Mouse (Mus musculus) brain, embryonic 18.5 days (tissue): ENCODE measurements around the gene Tom1.

Experiments
- DNase-seq: peaks from one replicate; pipeline ENCODE4 v3.0.0-alpha.2; 2012; ENCODE audit warnings: low read depth, low spot score

Tom1 gene

DNA sequence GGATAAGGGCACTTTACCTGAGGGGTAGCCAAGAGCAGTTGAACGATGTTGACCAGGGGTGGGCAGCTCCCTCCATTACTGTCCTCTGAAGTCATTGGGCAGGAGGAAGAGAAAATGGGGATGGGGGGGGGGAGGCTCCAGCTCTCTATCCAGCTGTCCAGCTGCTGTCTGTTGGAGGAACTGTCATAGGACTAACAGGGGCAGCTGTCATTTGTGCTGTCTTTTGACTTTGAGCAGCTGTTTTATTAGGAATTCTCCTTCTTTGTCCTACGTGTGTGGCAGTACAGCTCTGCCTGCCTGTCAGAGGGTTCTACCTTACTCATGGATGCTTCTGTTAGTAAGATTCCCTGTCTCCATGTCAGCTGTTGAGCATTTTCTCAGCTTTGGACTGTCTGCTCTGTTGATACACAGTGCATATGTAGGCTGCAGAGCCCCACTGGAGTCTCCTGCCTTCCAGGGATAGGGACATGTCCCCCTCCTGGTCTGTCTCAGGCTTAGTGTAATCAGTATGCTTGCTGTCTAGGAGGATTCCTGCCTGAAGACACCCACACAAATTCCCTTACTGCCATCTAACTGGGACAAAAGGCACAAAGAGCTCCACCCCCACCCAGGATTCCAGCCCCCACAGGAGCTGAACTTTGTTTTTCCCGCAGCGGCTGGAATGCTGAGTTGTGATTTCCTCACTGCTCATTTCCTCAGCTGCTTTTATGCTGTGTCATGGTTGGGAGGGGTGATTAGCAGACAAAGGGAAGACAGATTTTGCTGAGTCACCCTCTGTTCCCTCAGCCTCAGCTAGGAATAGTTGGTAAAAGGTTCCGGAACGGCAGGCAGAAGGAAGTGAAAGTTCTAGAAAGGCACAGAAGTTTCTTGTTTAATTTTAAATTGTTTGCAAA, 55.7 kb downstream of the Tom1 start:
- no peak for DNase-seq

GRCm38 (mm10) chr8:75090781-75091365, 57.4 kb downstream of the Tom1 start:
- DNase-seq, result no peak

DNA sequence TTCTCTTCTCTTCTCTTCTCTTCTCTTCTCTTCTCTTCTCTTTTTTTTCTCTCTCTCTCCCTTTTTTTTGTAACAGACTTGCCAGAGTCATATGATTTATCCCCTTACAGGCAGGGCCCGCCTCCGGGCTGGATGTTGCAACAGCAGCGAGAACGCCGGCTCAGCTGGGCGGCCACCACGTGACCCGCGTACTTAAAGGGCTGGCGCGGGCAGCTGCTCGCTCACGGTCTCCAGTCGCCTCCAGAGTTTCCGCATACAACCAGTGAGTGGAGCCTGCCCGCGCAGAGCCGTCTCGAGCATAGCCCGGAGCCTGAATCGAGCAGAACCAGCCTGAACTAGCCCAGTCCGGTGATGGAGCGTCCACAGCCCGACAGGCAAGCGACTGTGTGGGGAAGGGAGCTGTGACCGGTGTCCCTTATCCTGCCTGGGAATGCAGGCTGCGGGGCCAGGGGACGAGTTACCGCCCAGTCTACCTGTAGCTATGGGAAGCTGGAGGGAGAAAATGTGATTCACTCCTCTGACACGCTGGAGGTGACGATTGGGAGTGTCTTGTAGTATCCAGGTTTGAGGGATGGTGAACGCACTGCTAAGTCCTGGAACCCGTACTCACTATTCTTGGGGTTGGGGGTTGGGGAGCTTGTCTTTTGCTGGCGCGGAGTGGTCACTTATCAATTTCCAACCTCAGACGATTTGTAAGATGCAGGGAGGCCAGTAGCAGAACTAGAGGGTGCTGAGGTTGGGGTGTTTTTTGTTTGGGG, 60.1 kb downstream of the Tom1 start, which contains the start of gene Hmox1:
Gene Hmox1 (plus strand): TSS at position 223 of the 758 bp plus-strand sequence.
- no peak for DNase-seq

DNA sequence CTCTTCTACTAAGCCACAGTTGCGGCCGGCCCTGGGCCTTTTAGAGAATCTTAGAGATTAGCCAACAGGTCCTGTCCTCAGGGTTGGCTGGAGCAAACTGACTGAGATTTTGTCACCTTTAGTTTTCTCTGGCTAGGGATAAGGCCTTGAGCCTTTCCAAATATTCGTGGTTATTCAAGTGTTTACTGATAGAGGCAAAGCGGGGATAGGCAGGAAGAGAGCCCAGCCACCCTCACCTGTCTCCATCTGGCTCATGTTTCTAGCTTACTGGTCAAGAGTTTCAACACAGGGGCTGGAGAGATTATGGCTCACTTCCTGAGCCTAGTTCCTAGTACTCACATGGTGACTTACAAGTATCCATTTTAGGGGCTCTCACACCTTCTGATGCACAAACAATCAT, 69.5 kb downstream of the Tom1 start:
- no peak for DNase-seq

GRCm38 (mm10) chr8:75103376-75103878, 69.9 kb downstream of the Tom1 start:
- no peak for DNase-seq

- DNase-seq, result peak; percentile 22
Observed at GRCm38 (mm10) chr8:75108527-75109235, 75.2 kb downstream of the Tom1 start.

DNA sequence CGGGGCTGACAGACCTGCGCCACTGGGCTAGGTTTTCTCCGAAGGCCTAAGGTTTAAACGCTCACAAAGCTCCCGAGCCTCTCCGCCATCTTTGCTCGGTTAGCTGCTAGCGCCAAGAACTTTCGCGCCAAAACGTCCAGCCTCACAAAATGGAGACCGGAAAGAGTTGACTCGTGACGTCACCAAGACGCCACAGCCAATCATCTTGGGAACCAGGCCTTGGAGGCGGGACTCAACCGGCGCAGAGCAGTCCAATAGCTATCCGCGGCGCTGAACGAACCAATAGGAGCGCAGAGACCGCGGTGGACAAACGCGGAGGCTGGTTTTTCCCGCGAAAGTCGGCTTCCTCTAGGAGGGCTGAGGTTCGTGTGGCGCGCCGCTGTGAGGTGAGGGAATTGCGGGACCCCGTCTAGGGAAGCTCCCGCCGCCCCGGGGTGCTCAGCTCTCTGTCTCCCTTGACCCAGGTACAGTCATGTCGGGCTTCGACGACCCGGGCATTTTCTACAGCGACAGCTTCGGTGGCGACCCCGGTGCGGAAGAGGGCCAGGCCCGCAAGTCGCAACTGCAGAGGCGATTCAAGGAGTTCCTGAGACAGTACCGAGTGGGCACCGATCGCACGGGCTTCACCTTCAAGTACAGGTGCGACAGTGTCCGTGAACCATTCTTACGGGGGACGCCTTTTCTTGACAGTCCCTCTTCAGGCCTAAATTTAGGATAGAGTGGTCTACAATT, 75.9 kb downstream of the Tom1 start, which contains the start of gene Mcm5:
Gene Mcm5 (plus strand): TSS at position 334 of the 732 bp plus-strand sequence.
- DNase-seq, result peak; percentile 98

- DNase-seq, result no peak
Observed at GRCm38 (mm10) chr8:75110093-75110492, 76.6 kb downstream of the Tom1 start.

DNA sequence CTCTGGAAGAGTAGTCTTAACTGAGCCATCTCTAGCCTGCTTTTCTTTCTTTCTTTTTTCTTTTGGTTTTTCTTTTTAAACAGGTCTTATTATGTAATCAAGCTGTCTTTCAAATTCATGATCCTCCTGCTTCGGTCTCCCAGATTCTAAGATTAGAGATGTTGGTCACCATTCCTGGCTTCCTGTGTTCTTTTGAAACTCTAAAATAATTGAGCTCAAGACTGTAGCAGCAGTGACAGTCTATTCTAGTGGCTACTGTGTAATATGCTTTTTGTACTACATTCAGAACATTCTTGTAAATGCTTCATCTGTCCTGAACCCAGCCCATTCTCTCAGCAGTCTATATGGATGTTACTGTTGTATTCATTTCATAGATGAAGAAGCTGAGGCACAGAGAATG, 85.0 kb downstream of the Tom1 start:
- DNase-seq, result no peak

DNA sequence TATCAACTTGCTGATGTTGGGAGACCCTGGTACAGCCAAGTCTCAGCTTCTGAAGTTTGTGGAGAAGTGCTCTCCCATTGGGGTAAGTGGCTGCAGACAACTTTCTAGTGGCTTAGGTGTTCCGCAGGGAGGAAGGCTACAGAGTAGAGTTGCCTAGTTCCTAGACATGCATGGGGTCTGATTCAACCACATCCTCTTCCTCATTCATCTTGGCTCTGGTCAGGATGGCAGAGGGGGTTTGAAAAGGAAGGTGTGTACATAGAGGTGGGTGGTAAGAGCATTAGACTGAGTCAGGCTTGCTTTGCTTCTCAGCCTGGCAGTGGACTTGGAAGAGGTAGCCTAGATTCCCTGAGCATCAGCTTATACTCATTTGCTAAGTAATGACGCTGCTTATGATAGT, 85.8 kb downstream of the Tom1 start:
- no peak for DNase-seq
